Mouse (Mus musculus) midbrain, embryonic 10.5 days (tissue): Measurements from ENCODE around the gene Pola2. TPM values are rescaled to one million over a fixed set of nuclear protein-coding genes. Genes with fewer than 3 reads are reported as not detected.

ENCODE experiments used
- DNase-seq: peaks from one replicate; pipeline ENCODE4 v3.0.0-alpha.2; 2017; ENCODE audit warnings: low spot score
- H3K27ac ChIP-seq: fragments of 300-500 bp; sonication (generic); replicated peaks from 2 replicates; pipeline ENCODE4 v1.5.1; 2016; ENCODE audit warnings: mild to moderate bottlenecking
- H3K27me3 ChIP-seq: fragments of 300-500 bp; sonication (generic); 2 replicates; pipeline ENCODE4 v1.6.1; 2016; ENCODE audit warnings: low read depth, mild to moderate bottlenecking; ENCODE audit not compliant: poor library complexity, severe bottlenecking
- H3K36me3 ChIP-seq: fragments of 300-500 bp; sonication (generic); 2 replicates; pipeline ENCODE4 v1.6.1; 2016; ENCODE audit warnings: mild to moderate bottlenecking, moderate library complexity
- H3K4me1 ChIP-seq: fragments of 300-500 bp; sonication (generic); 2 replicates; pipeline ENCODE4 v1.6.1; 2016
- H3K4me3 ChIP-seq: fragments of 300-500 bp; sonication (generic); 2 replicates; pipeline ENCODE4 v1.5.1; 2016; ENCODE audit warnings: mild to moderate bottlenecking, moderate library complexity
- H3K9me3 ChIP-seq: fragments of 300-500 bp; sonication (generic); replicated peaks from 2 replicates; pipeline ENCODE4 v1.6.1; 2016; ENCODE audit warnings: mild to moderate bottlenecking
- WGBS: fragments of 180-500 bp; shearing (Covaris S2); methylation state at CpG from one replicate; pipeline ENCODE4 v1.1.7; 2016; 5-methylcytosine and 5-hydroxymethylcytosine counted together
- polyA plus RNA-seq: library from polyadenylated mRNA; unstranded; fragments of >200 nt; fragmentation: Nextera tagmentation; extraction: Ambion mirVana; gene quantifications from 2 replicates; pipeline ENCODE4 v1.2.1, GENCODE M21; 2016

Gene Pola2
- polyA plus RNA-seq, 1 experiment from 2014 or later = 110 TPM

GRCm38 (mm10) chr19:5911430-5912102 lies 52.4 kb downstream of the Pola2 start:
- peak overlapping the region; percentile 85 for H3K4me3 ChIP-seq
- H3K27me3 ChIP-seq = no peaks in the 10 kb centered on the region
- no peak for DNase-seq
- H3K9me3 ChIP-seq = no peaks in the 10 kb centered on the region
- peaks cover 31% of the 10 kb centered on the region for H3K4me1 ChIP-seq
- peak overlapping the region; percentile 94 for H3K27ac ChIP-seq
- peaks cover 41% of the 10 kb centered on the region for H3K36me3 ChIP-seq
- 15% methylated on average over 14 of the region's 14 CpGs for WGBS

GRCm38 (mm10) chr19:5910221-5910620 lies 53.8 kb downstream of the Pola2 start:
- WGBS = 74% methylated on average over 6 of the region's 6 CpGs
- Histone ChIP-seq H3K27me3 (no peaks in the 10 kb centered on the region), H3K27ac (peak overlapping the region; percentile 49), H3K4me3 (peak overlapping the region; percentile 85), H3K9me3 (no peaks in the 10 kb centered on the region), H3K36me3 (peaks cover 52% of the 10 kb centered on the region), H3K4me1 (peaks cover 31% of the 10 kb centered on the region)
- no peak for DNase-seq

GRCm38 (mm10) chr19:5907275-5907674 lies 56.7 kb downstream of the Pola2 start:
- Histone ChIP-seq H3K4me1 (peaks cover 20% of the 10 kb centered on the region), H3K36me3 (peaks cover 75% of the 10 kb centered on the region), H3K27ac (no peak overlapping the region), H3K9me3 (no peaks in the 10 kb centered on the region), H3K4me3 (no peak overlapping the region), H3K27me3 (no peaks in the 10 kb centered on the region)
- 95% methylated on average over 3 of the region's 3 CpGs for WGBS
- no peak for DNase-seq

GRCm38 (mm10) chr19:5894002-5894678 lies 69.9 kb downstream of the Pola2 start, which contains the start of gene Tigd3:
Gene Tigd3, minus strand, starts transcription at chr19:5894149.
- no peaks in the 10 kb centered on the region for H3K9me3 ChIP-seq
- H3K36me3 ChIP-seq = peaks cover 59% of the 10 kb centered on the region
- no peaks in the 10 kb centered on the region for H3K27me3 ChIP-seq
- 6% methylated on average over 36 of the region's 36 CpGs for WGBS
- H3K4me1 ChIP-seq = peaks cover 32% of the 10 kb centered on the region
- H3K27ac ChIP-seq = peak within 1 kb of the TSS; percentile 93
- DNase-seq = peak; percentile 95
- H3K4me3 ChIP-seq = peak within 1 kb of the TSS; percentile 69

- H3K9me3 ChIP-seq = no peaks in the 10 kb centered on the region
- 9% methylated on average over 31 of the region's 31 CpGs for WGBS
- peak overlapping the region; percentile 69 for H3K4me3 ChIP-seq
- peaks cover 32% of the 10 kb centered on the region for H3K4me1 ChIP-seq
- H3K36me3 ChIP-seq = peaks cover 54% of the 10 kb centered on the region
- no peak for DNase-seq
- H3K27me3 ChIP-seq = no peaks in the 10 kb centered on the region
- H3K27ac ChIP-seq = peak overlapping the region; percentile 93
Observed at GRCm38 (mm10) chr19:5893282-5894001, 70.6 kb downstream of the Pola2 start.

GRCm38 (mm10) chr19:5892735-5893134 lies 71.3 kb downstream of the Pola2 start:
- Histone ChIP-seq H3K9me3 (no peaks in the 10 kb centered on the region), H3K27ac (peak overlapping the region; percentile 93), H3K4me1 (peaks cover 32% of the 10 kb centered on the region), H3K27me3 (no peaks in the 10 kb centered on the region), H3K4me3 (peak overlapping the region; percentile 69), H3K36me3 (peaks cover 47% of the 10 kb centered on the region)
- 94% methylated on average over 13 of the region's 13 CpGs for WGBS
- no peak for DNase-seq

GRCm38 (mm10) chr19:5892262-5892661 lies 71.7 kb downstream of the Pola2 start:
- Histone ChIP-seq H3K36me3 (peaks cover 43% of the 10 kb centered on the region), H3K27ac (no peak overlapping the region), H3K4me3 (peak overlapping the region; percentile 69; the same call in 1 of the 2 replicates), H3K4me1 (peaks cover 32% of the 10 kb centered on the region), H3K27me3 (no peaks in the 10 kb centered on the region), H3K9me3 (no peaks in the 10 kb centered on the region)
- DNase-seq = no peak
- 93% methylated on average over 7 of the region's 7 CpGs for WGBS

GRCm38 (mm10) chr19:5891521-5892258 lies 72.3 kb downstream of the Pola2 start:
- no peak overlapping the region for H3K27ac ChIP-seq
- no peaks in the 10 kb centered on the region for H3K9me3 ChIP-seq
- H3K4me3 ChIP-seq = peak overlapping the region; percentile 69; the same call in 1 of the 2 replicates
- 94% methylated on average over 12 of the region's 12 CpGs for WGBS
- no peak for DNase-seq
- peaks cover 37% of the 10 kb centered on the region for H3K36me3 ChIP-seq
- no peaks in the 10 kb centered on the region for H3K27me3 ChIP-seq
- peaks cover 32% of the 10 kb centered on the region for H3K4me1 ChIP-seq

Other genes starting within 250 kb of the Pola2 start
- gene Ehbp1l1, start 237.9 kb downstream of the Pola2 start, polyA plus RNA-seq = 9.3 and 9.5 TPM in 2 replicates
- 141 and 160 TPM in 2 replicates for gene Fam89b, start 234.5 kb downstream of the Pola2 start, polyA plus RNA-seq
- gene Ltbp3, start 223.3 kb downstream of the Pola2 start, polyA plus RNA-seq = 2.9 and 3.1 TPM in 2 replicates
- gene Scyl1, start 192.8 kb downstream of the Pola2 start, polyA plus RNA-seq = 68.3 and 71.3 TPM in 2 replicates
- 33.8 and 34.9 TPM in 2 replicates for gene Frmd8, start 88.9 kb downstream of the Pola2 start, polyA plus RNA-seq
- gene Slc25a45, start 86.4 kb downstream of the Pola2 start, polyA plus RNA-seq = 2.3 and 2.6 TPM in 2 replicates
- gene Tigd3, start 70.1 kb downstream of the Pola2 start, polyA plus RNA-seq = 9.5 and 10.8 TPM in 2 replicates
- gene Dpf2, start 51.2 kb downstream of the Pola2 start, polyA plus RNA-seq = 242 and 245 TPM in 2 replicates
- gene Cdc42ep2, start 39.4 kb downstream of the Pola2 start, polyA plus RNA-seq = 1.8 and 2.2 TPM in 2 replicates
- gene Slc22a20, start 21.9 kb upstream of the Pola2 start, polyA plus RNA-seq = not detected in 2 replicates
- gene Capn1, start 51.7 kb upstream of the Pola2 start, polyA plus RNA-seq = 4.1 and 4.3 TPM in 2 replicates
- 35.0 and 35.8 TPM in 2 replicates for gene Syvn1, start 82.4 kb upstream of the Pola2 start, polyA plus RNA-seq
- gene Mrpl49, start 93.6 kb upstream of the Pola2 start, polyA plus RNA-seq = 85.3 and 88.4 TPM in 2 replicates
- 711 and 835 TPM in 2 replicates for gene Fau, start 93.6 kb upstream of the Pola2 start, polyA plus RNA-seq
- gene Znhit2, start 97.0 kb upstream of the Pola2 start, polyA plus RNA-seq = 36.6 and 37.2 TPM in 2 replicates
- gene Tm7sf2, start 104.2 kb upstream of the Pola2 start, polyA plus RNA-seq = 37.3 and 41.9 TPM in 2 replicates
- gene Vps51, start 113.0 kb upstream of the Pola2 start, polyA plus RNA-seq = 68.0 and 77.3 TPM in 2 replicates
- gene Tmem262, start 115.8 kb upstream of the Pola2 start, polyA plus RNA-seq = not detected in 2 replicates
- 2.4 and 3.1 TPM in 2 replicates for gene Gm28374, start 118.1 kb upstream of the Pola2 start, polyA plus RNA-seq
- 76.1 and 85.2 TPM in 2 replicates for gene Zfpl1, start 120.8 kb upstream of the Pola2 start, polyA plus RNA-seq
- 70.2 and 75.4 TPM in 2 replicates for gene Cdca5, start 120.8 kb upstream of the Pola2 start, polyA plus RNA-seq
- 0.42 and 0.51 TPM in 2 replicates for gene AC131692.1, start 130.2 kb upstream of the Pola2 start, polyA plus RNA-seq
- gene Naaladl1, start 141.6 kb upstream of the Pola2 start, polyA plus RNA-seq = 0.72 and 0.99 TPM in 2 replicates
- gene Sac3d1, start 154.4 kb upstream of the Pola2 start, polyA plus RNA-seq = 61.8 and 70.0 TPM in 2 replicates
- 24.0 and 28.9 TPM in 2 replicates for gene Snx15, start 164.1 kb upstream of the Pola2 start, polyA plus RNA-seq
- gene Batf2, start 176.8 kb upstream of the Pola2 start, polyA plus RNA-seq = not detected in 2 replicates
- gene Arl2, start 177.3 kb upstream of the Pola2 start, polyA plus RNA-seq = 118 and 124 TPM in 2 replicates
- gene Majin, start 220.2 kb upstream of the Pola2 start, polyA plus RNA-seq = not detected in 2 replicates